Mouse (Mus musculus) right cerebral cortex, adult 18-20 months (tissue): ENCODE data around the gene Ddx49.

ENCODE experiments used
- DNase-seq: peaks from one replicate; pipeline ENCODE4 v3.0.0; 2022; ENCODE audit warnings: mixed read lengths

Gene Ddx49

DNA sequence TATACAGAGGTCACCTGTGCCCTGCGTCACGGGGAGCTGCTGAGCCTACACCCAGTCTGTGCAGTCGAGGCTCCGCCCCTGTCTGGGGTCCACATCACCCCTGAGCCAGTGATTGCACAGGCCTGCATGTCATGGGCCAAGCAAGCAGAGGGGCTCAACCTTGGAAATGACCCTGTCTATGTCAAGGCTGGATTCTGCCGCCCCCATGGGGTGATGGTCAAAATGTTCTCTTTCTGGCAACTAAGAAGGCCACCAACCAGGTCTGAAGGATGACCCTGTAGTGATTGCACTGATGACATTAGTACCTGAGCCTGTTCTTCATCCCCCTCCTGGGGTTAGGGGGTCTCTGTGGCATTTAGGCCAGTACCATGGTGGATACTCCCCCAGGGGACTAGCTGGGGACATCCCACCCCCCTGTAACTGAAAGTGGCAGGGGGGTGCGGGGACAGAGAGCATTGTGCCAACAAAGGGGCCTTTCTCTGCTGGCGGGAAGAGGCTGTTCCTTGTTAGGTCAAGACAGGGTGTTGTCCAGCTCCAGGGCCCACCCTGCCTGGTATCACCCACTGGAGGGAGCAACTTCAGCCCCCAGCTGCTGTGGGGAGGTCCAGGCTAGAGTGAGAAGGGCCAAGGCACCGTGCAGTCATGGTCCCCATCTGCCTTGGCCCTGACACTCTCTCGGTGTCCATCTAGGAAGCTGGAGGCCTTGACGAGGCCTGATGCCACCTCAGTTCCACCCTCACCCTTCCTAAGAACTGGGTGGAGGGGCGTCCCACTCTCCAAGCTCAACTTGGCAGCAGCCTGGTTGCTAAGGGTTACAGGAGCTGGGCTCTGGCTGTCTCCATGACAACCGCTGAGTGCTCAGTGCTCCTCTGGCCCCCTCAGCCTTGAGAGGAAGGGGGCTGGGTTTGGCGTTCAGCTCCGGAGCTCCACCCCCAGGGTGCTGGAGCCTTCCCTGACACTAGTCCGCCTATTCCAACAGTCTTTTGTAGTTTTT lies 14.5 kb upstream of the Ddx49 start:
- peak; percentile 94 for DNase-seq

- DNase-seq = peak; percentile 87
These were observed 13.6 kb upstream of the Ddx49 start, which contains the start of gene Cers1 for GRCm38 (mm10) chr8:70315624-70316510. Gene Cers1, plus strand, starts transcription at chr8:70315775.

GRCm38 (mm10) chr8:70313399-70313798 lies 11.1 kb upstream of the Ddx49 start:
- DNase-seq = no peak

DNA sequence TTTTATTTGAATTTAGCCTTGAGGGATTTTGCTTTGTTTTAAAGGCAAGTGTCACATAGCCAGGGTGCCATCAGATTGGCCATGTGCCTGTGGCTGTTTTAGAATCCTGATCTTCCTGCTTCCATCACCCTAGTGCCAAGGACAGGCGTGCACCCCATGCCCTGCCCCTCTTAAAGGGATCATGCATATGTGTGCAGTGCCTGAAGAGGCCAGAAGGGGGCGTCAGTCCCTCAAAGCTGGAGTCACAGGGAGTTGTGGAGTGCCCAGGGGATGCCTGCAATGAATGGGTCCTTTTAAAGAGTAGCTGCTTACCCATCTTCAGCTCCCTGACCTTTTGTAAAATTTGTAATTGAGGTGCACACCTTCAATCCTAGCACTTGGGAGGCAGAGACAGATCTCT lies 7.0 kb upstream of the Ddx49 start:
- DNase-seq = no peak

DNA sequence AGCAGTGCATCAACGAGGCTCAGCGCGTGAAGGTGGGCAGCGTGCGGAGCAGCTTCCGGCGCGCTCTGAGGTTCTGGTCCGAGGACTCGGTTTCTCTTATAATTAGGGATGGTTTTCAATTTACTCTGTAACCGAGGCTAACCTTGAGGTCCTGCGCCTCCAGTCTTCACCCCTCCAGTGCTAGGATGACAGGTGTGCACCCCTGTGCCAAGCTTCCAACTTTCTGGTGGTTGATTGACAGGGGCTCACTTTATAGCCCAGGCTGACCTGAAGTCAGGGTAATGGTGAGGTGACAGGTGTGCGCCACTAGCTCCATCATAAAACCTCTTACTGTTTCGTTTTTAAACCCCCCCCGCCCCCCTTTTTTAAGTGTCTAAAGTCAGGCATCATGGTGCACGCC lies 612 bp upstream of the Ddx49 start:
- DNase-seq = no peak

DNA sequence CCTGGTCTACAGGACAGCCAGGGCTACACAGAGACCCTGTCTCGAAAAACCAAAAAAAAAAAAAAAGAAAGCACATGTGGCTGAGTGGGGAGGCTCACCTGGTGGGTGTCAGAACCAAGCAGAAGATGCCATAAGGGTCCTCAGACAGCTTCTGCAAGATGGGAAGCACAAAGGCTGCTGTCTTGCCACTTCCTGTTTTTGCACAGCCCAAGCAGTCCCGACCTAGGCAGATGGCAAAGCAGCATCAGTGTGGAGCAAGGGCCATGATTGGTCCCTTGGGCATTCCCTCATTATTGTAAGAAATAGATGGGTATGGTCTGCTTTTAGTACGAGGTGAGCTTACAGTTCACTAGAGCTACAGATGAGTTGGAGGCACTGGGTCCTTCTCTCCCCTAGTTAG lies 1.4 kb downstream of the Ddx49 start:
- no peak for DNase-seq

- no peak for DNase-seq
These were observed 8.3 kb downstream of the Ddx49 start for GRCm38 (mm10) chr8:70293988-70294405.

- DNase-seq = no peak
These were observed 15.6 kb downstream of the Ddx49 start for GRCm38 (mm10) chr8:70286737-70287136.

- no peak for DNase-seq
These were observed 17.0 kb downstream of the Ddx49 start for GRCm38 (mm10) chr8:70285304-70285703.

DNA sequence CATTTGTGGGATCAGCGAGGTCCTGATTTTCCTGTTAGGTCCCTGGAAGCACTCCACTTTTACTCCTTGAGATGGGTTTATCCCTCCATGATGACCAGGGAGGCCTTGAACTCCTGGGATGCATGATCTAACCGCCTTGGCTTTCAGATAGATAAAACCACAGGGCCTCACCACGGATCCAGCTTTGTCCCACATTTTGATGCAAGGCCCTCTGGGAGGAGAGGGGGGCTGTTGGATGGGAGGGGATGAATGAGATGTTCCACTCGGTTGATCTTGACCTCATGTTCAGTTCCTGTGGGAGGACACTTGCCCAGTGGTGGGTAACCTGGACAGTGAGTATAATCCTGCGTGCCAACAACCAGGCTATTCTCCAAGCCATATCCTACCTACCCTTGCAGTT lies 17.9 kb downstream of the Ddx49 start:
- DNase-seq = no peak

GRCm38 (mm10) chr8:70283136-70284077 lies 18.9 kb downstream of the Ddx49 start:
- no peak for DNase-seq

DNA sequence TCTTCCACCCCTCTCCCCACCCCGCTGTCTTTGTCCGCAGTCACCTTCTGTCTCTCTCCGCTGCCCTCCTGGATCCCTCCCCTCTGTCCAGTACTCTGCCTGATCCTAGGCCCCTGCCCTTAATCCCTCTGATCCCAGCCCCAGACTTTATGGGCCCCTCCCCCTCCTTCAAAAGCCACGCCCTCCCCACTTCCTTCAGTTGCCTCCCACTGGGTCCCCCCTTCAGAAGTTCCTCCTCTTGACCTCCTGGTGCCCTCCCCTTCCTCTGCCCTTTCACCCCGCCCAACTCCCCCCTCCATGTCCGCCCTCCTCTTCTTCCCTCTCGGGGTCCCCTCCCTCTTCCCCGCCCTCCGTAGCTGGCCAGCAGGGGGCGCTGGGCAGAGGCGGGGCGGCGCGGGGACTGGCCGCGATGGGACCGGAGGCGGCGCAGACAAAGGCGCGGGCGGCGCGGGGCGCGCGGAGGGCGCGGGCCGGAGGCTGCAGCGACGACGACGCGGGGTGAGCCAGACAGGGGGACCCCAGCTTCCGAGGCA lies 19.6 kb downstream of the Ddx49 start, which contains the start of gene Homer3:
TSS of gene Homer3 (plus strand) at position 225 of the 533 bp plus-strand sequence.
- peak; percentile 76 for DNase-seq

- DNase-seq = no peak
These were observed 21.3 kb downstream of the Ddx49 start for GRCm38 (mm10) chr8:70281001-70281400.

DNA sequence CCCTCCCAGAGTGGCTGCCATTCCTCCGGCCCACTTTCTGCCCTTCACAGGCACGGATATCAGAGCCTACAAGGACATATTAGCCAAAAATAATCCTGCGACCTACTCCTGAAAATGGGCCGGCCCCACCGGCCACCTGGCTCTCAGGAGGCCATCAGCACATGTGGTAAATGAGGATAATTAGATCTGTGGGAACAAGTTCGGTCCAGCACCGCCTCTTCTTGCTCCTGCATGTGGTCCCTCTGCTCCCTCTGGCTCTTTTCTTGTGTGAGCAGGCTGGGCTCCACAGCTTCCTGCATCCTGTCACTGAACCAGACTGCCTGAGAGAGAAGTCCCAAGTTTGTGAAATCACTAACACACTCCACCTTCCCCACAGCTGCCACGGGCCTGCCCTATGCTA lies 23.0 kb downstream of the Ddx49 start:
- no peak for DNase-seq

DNA sequence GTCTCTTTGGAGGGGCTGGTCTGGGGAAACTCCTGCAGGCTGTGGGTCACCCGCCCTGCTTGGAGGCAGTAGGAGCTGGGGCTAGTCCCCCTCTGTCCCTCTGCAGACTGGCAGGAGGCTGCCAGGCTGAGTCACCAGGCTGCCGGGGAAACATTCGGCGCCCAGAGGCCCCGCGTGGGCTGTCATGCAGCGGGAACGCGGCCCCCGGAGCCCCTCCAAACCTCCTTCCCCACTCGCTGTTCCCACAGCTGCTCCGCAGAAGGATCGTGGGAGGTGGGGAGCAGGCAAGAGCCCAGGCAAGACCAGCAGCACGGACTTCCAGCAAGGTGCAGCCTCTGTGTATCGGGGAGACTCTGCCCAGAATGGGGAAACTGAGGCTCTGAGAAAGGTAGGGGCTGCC lies 24.1 kb downstream of the Ddx49 start:
- peak; percentile 43 for DNase-seq

- DNase-seq = no peak
These were observed 25.8 kb downstream of the Ddx49 start for GRCm38 (mm10) chr8:70276476-70276875.

DNA sequence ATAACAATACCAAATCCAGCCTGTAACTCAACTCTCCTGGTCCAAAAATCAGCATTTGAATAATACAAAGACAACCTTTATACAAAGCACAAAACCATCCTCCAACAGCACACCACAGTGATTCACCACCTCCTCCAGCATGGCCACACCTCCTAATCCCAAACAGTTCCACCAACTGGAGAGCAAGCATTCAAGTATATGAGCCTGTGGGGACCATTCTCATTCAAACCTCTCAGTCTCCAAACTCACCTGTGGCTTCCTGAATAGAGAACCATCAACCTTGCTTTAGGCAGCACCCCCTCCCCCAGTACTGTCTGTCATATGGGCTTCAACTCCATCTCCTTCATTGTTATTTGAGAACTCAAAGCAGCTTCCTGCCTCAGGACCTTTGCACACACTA lies 27.9 kb downstream of the Ddx49 start:
- no peak for DNase-seq

GRCm38 (mm10) chr8:70272949-70273348 lies 29.3 kb downstream of the Ddx49 start:
- DNase-seq = no peak

DNA sequence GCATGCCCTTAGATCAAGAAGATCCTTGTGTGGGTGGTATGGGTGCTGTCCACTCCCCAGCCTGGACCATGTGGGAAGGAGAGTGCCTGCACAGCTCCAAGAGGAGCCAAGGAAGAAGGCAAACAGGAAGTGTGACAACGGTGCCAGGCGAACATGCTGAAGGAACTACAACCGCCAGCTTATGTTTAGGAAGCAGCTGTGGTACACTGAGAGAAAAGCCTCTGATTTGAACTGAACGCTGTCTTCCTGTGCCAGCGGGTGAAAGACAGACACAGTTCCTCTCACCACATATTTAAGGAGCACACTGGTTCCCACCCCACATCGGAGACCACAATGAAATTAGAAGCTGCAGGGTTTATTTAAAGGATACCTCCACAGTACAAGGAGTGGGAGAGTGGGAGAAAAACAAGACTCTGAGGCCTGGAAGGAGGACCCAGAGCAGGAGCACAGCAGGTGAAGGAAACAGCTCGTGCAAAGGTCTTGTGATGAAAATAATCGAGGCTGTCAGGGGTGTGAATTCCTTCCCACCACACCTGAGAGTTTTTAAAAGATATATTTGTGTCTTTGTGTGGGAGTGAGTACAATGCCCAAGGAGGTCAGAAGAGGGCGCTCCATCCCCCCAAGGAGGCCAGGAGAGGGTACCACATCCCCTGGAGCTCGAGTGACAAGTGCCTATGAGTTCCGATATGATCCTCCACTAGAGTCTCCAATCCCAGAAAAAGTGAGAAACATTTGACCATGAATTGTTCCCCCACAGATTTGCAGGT lies 33.3 kb downstream of the Ddx49 start:
- DNase-seq = peak; percentile 30

- no peak for DNase-seq
These were observed 34.0 kb downstream of the Ddx49 start for GRCm38 (mm10) chr8:70268311-70268710.

- no peak for DNase-seq
These were observed 34.6 kb downstream of the Ddx49 start for GRCm38 (mm10) chr8:70267674-70268073.
